Mouse (Mus musculus): ENCODE measurements around the gene Sorl1.

The Sorl1 gene

GRCm38 (mm10) chr9:42100618-42101210 is 23.4 kb downstream of the Sorl1 start:
- in situ Hi-C loops (cut with MboI; ENCODE audit: low pct_unique_long_range_greater_than_20kb in 1 of 2, low sequenced_read_pairs in 2 of 2, unreplicated experiment in 1 of 2) = no loop called here

DNA sequence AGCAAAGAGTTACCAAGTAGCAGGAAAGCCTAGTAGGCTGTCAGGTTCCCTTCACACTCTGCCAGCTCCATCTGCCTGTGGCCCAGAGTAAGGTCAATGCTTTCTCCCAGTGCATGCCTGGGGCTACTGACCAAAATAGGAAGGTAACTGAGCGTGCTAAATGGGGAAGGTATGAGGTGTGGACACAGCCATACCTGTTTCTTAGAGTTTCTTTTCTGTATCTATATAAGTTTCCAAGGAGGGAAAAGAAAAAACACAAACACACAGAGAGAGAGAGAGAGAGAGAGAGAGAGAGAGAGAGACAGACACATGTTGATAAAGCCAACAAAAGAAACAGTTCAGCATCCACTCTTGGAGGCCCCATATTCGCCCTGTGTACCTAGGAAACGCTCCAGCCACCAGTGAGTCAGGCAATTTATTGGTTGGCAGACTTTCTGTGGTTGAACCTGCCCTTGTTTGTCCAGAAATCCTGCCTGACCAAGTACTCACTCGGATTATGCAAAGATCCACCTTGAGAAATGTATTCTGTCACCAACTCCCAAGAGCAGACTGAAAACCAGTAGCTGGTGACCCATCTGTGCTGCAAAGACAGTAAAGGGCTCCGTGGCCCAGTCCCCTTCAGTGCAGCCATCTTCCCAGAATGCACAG is 25.5 kb downstream of the Sorl1 start:
- in situ Hi-C loops (cut with MboI; ENCODE audit: low pct_unique_long_range_greater_than_20kb in 1 of 2, low sequenced_read_pairs in 2 of 2, unreplicated experiment in 1 of 2) = no loop called here

- in situ Hi-C loops (cut with MboI; ENCODE audit: low pct_unique_long_range_greater_than_20kb in 1 of 2, low sequenced_read_pairs in 2 of 2, unreplicated experiment in 1 of 2) = no loop called here
These were observed 26.2 kb downstream of the Sorl1 start for GRCm38 (mm10) chr9:42097731-42098473.

DNA sequence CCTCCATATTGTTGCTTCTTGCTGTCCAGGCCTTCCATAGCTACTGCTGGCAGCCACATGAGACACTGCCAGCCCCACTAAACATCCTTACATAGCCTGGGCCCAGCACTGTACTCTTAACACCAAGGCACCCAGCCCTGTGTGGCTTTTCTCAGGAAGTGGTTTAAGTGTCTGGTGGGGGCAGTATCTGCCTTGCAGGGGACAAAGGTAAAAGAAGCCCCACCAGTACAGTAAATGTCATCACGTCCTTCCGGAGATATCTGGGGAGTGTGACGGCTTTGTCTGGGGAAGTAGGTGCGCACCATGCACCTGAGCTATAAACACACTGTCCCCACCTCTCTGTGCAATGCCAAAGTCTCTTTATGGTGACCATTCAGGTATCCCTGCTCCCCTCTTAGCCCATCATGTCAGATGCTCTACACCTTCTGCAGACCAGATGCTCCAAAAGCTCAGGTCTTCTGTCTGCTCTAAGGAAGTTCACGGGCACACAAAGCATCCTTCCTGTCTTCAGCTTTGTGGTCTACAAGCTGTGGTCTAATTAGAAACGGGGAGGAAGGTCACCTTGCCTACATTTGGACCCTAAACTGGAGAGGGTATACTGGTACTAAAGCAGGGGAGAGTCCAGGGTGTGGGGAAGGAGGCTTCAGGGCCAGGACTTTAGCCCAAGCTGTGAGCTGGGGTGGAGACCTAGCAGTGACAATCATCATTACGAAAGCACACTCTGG is 26.9 kb downstream of the Sorl1 start:
- in situ Hi-C loops (cut with MboI; ENCODE audit: low pct_unique_long_range_greater_than_20kb in 1 of 2, low sequenced_read_pairs in 2 of 2, unreplicated experiment in 1 of 2) = no loop called here

- in situ Hi-C loops (cut with MboI; ENCODE audit: low pct_unique_long_range_greater_than_20kb in 1 of 2, low sequenced_read_pairs in 2 of 2, unreplicated experiment in 1 of 2) = no loop called here
These were observed 29.3 kb downstream of the Sorl1 start for GRCm38 (mm10) chr9:42094752-42095151.

- in situ Hi-C loops (cut with MboI; ENCODE audit: low pct_unique_long_range_greater_than_20kb in 1 of 2, low sequenced_read_pairs in 2 of 2, unreplicated experiment in 1 of 2) = no loop called here
These were observed 30.0 kb downstream of the Sorl1 start for GRCm38 (mm10) chr9:42094028-42094551.

GRCm38 (mm10) chr9:42092749-42093148 is 31.3 kb downstream of the Sorl1 start:
- in situ Hi-C loops (cut with MboI; ENCODE audit: low pct_unique_long_range_greater_than_20kb in 1 of 2, low sequenced_read_pairs in 2 of 2, unreplicated experiment in 1 of 2) = no loop called here

GRCm38 (mm10) chr9:42091561-42091960 is 32.5 kb downstream of the Sorl1 start:
- in situ Hi-C loops (cut with MboI; ENCODE audit: low pct_unique_long_range_greater_than_20kb in 1 of 2, low sequenced_read_pairs in 2 of 2, unreplicated experiment in 1 of 2) = no loop called here

DNA sequence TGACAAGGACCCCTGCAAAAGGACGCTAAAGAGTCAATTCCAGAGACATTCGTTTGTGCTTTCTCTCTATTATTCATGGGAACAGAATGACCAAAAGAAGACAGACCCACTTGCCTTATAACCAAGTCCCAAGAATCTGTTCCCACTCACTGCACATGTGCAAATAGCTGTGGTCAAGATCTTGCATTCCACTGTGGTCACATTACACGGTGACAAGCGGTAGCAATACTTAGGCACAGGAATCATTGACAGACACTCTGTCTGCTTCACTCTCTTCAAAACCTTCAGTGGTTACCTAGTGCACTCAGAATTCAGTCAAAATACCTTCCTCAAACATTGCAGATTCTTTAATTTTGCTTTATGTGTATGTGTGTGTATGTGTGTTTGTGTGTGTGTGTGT is 36.2 kb downstream of the Sorl1 start:
- in situ Hi-C loops (cut with MboI; ENCODE audit: low pct_unique_long_range_greater_than_20kb in 1 of 2, low sequenced_read_pairs in 2 of 2, unreplicated experiment in 1 of 2) = no loop called here

- in situ Hi-C loops (cut with MboI; ENCODE audit: low pct_unique_long_range_greater_than_20kb in 1 of 2, low sequenced_read_pairs in 2 of 2, unreplicated experiment in 1 of 2) = no loop called here
These were observed 38.1 kb downstream of the Sorl1 start for GRCm38 (mm10) chr9:42085970-42086369.

DNA sequence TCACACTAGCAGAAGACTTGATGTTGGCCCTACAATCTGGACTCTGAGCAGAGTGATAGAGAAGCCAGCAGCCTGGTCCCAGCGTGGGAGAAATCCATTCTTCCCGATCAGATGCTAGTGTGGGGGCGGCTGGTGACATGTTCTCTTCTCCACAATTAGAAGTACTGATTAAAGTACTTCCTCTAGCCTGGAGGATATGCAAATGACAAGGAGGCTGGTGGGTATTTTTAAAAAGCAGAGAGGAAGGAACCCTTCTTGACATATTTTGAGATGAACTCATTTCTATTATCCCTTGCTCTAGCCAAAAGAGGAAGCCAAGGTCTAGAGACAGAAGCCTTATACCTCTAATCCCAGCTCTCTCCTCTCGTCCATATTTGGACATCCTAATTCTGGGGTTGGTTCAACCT is 40.4 kb downstream of the Sorl1 start:
- in situ Hi-C loops (cut with MboI; ENCODE audit: low pct_unique_long_range_greater_than_20kb in 1 of 2, low sequenced_read_pairs in 2 of 2, unreplicated experiment in 1 of 2) = no loop called here

DNA sequence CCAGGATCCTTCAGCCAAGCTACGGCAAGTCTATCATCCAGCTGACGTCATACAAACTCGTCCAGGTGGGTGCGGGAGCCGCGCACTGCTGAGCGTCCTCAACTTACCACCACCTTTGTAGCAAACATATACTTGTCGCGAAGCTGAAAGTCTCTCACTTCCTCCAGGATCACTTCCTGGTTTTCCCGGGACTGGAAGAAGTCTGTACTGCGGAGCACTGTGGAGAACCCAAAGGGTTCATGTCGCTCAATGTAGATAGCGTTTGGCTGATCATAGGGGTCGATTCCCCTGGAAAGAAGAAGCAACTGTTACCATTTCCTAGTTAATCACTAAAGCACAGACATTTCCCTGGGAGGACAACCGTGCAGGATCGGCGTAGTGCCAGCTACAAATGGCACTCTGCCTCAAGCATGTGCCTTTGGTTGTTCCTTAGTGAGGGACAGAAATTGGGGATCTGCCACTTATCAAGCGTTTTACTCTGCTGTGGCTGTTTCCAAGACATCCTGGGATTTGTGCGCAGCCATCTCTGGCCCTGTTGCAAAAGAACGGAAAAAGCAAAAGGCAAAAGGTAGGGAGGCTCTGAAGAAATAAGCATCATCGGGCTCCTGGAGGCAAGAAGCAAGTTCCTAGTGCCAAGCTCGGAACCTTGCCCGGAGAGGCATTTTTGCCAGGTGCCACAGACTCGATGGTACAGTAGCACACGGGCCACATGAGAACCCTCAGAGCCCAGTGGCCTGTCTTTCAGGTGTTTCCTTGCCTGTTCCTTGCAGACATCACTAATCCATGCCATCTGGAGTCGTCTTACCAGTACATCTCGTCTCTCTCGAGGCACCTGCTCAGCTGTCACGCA is 42.2 kb downstream of the Sorl1 start:
- in situ Hi-C loops (cut with MboI; ENCODE audit: low pct_unique_long_range_greater_than_20kb in 1 of 2, low sequenced_read_pairs in 2 of 2, unreplicated experiment in 1 of 2) = no loop called here

GRCm38 (mm10) chr9:42080671-42081070 is 43.4 kb downstream of the Sorl1 start:
- in situ Hi-C loops (cut with MboI; ENCODE audit: low pct_unique_long_range_greater_than_20kb in 1 of 2, low sequenced_read_pairs in 2 of 2, unreplicated experiment in 1 of 2) = no loop called here

DNA sequence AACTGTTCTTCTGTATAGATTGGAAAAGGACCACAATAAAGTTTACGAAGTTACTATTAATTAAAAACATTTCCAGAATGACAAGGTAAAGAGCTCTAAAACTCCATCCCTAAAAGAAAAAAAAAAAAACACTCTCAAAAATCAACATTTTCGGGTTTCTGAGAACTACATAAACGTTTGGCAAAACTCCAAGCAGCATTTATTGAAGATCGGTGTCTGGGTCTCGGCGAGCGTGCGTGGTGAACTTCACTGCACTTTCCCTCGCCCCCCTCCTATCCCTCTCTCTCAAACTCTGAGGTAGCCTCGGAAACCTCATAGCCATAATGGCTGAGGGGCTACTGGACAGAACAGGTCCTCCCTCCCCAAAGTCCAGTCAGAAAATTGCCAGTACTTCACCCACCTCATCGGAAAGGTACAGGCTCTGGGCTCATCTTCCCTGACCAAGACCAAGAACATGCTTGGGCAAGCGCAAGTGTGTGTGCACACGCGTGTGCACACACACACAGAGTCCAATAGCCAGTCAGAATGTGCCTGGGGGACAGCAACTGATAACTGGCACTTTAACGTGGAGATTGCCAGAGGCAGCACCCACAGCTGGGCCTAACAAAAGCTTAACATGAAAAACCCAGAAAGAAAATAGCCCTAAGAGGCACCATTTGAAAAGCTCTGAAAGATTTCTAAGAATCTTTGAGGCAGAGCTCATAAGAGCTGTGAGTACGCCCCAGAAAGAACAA is 46.8 kb downstream of the Sorl1 start:
- in situ Hi-C loops (cut with MboI; ENCODE audit: low pct_unique_long_range_greater_than_20kb in 1 of 2, low sequenced_read_pairs in 2 of 2, unreplicated experiment in 1 of 2) = no loop called here

GRCm38 (mm10) chr9:42076256-42076849 is 47.7 kb downstream of the Sorl1 start:
- in situ Hi-C loops (cut with MboI; ENCODE audit: low pct_unique_long_range_greater_than_20kb in 1 of 2, low sequenced_read_pairs in 2 of 2, unreplicated experiment in 1 of 2) = no loop called here

- in situ Hi-C loops (cut with MboI; ENCODE audit: low pct_unique_long_range_greater_than_20kb in 1 of 2, low sequenced_read_pairs in 2 of 2, unreplicated experiment in 1 of 2) = no loop called here
These were observed 48.9 kb downstream of the Sorl1 start for GRCm38 (mm10) chr9:42075241-42075640.

- in situ Hi-C loops (cut with MboI; ENCODE audit: low pct_unique_long_range_greater_than_20kb in 1 of 2, low sequenced_read_pairs in 2 of 2, unreplicated experiment in 1 of 2) = no loop called here
These were observed 52.1 kb downstream of the Sorl1 start for GRCm38 (mm10) chr9:42072010-42072409.
